ENCODE assay signal across 19 mouse cellular contexts in genomic region chr10:125937517-125938497, GRCm38 (mm10). TPM values are rescaled to one million over a fixed set of nuclear protein-coding genes. Genes with fewer than 3 reads are reported as not detected.
DNase-seq lines count a peak whose midpoint lies in the region; ATAC-seq and TF ChIP-seq lines count a peak whose summit lies in the region.
"Had no signal": no experiment of that assay in that cellular context is flagged by ENCODE, and none has a peak within 500 bp of the region (broad histone marks: within the 10 kb centered on the region; RNA-seq: fewer than 3 reads in every experiment).

No protein-coding gene starts in this region.

- H3K79me2 ChIP-seq in heart, adult 2 months (replicated peaks; ENCODE audit: control insufficient read depth, insufficient read depth, low read length), result no peaks in the 10 kb centered on the region

- WGBS in heart, embryonic 10.5 days, result 52% methylated on average over 11 of the region's 11 CpGs
- WGBS in heart, embryonic 11.5 days (ENCODE audit: insufficient replicate concordance), result 53% methylated on average over 11 of the region's 11 CpGs
- WGBS in midbrain, embryonic 11.5 days, result 81% methylated on average over 11 of the region's 11 CpGs
- WGBS in midbrain, postnatal 0 days, result 85% methylated on average over 11 of the region's 11 CpGs
- WGBS in heart, adult 2 months, result 50% methylated on average over 11 of the region's 11 CpGs

- no peak overlapping the region for H3K4me2 ChIP-seq in heart, embryonic 11.5 days
- no peak overlapping the region for H3K4me2 ChIP-seq in midbrain, embryonic 11.5 days
- H3K4me2 ChIP-seq in midbrain, postnatal 0 days (ENCODE audit: low read depth, low read length, poor library complexity, severe bottlenecking), result no peak overlapping the region
- H3K4me2 ChIP-seq: forebrain, embryonic 15.5 days; hindbrain, embryonic 12.5 days; liver, embryonic 12.5 days had no signal

- no peak for TF ChIP-seq EP300 in heart, adult 2 months (IDR thresholded peaks at IDR 0.05; ENCODE audit: insufficient read depth, low read depth, low read length)

- ATAC-seq in heart, embryonic 11.5 days (replicated peaks; ENCODE audit: insufficient number of reproducible peaks, low FRiP score, low TSS enrichment), result no peak
- ATAC-seq in midbrain, embryonic 11.5 days (ENCODE audit: low FRiP score), result no peak
- no peak for ATAC-seq in midbrain, postnatal 0 days (ENCODE audit: low FRiP score)
- ATAC-seq in megakaryocyte progenitor cell, adult 5-6 weeks (replicated peaks; ENCODE audit: poor library complexity), result peak; percentile 90
- ATAC-seq in erythroid progenitor cell, adult 5-6 weeks (replicated peaks; ENCODE audit: low FRiP score, poor library complexity, severe bottlenecking), result no peak
- ATAC-seq: forebrain, embryonic 15.5 days; liver, embryonic 12.5 days; Patski had no signal

- no peak overlapping the region for H3K27ac ChIP-seq in heart, embryonic 10.5 days
- no peak overlapping the region for H3K27ac ChIP-seq in heart, embryonic 11.5 days (ENCODE audit: low read depth, low read length)
- H3K27ac ChIP-seq in midbrain, embryonic 11.5 days (ENCODE audit: low read depth, low read length), result no peak overlapping the region
- no peak overlapping the region for H3K27ac ChIP-seq in midbrain, postnatal 0 days (ENCODE audit: low read depth, low read length)
- H3K27ac ChIP-seq in heart, adult 2 months, result no peak overlapping the region
- H3K27ac ChIP-seq: forebrain, embryonic 15.5 days; hindbrain, embryonic 12.5 days; liver, embryonic 12.5 days had no signal

- H3K4me1 ChIP-seq in heart, embryonic 10.5 days, result no peaks in the 10 kb centered on the region
- no peaks in the 10 kb centered on the region for H3K4me1 ChIP-seq in heart, embryonic 11.5 days (ENCODE audit: control insufficient read depth, insufficient read depth, low read length)
- H3K4me1 ChIP-seq in midbrain, embryonic 11.5 days (ENCODE audit: control insufficient read depth, insufficient read depth, low read length), result no peaks in the 10 kb centered on the region; the same call in 1 of the 2 replicates
- H3K4me1 ChIP-seq in midbrain, postnatal 0 days (ENCODE audit: insufficient read depth, low read length), result peaks cover under 1% of the 10 kb centered on the region; the same call in 1 of the 2 replicates
- H3K4me1 ChIP-seq in heart, adult 2 months (ENCODE audit: control insufficient read depth, insufficient read depth, low read length), result no peaks in the 10 kb centered on the region
- H3K4me1 ChIP-seq: liver, embryonic 12.5 days had no signal

- no peaks in the 10 kb centered on the region for H3K9me3 ChIP-seq in heart, embryonic 10.5 days
- no peaks in the 10 kb centered on the region for H3K9me3 ChIP-seq in heart, embryonic 11.5 days (replicated peaks; ENCODE audit: control insufficient read depth, low read length)
- no peaks in the 10 kb centered on the region for H3K9me3 ChIP-seq in midbrain, embryonic 11.5 days (ENCODE audit: control insufficient read depth, low read length)
- no peaks in the 10 kb centered on the region for H3K9me3 ChIP-seq in midbrain, postnatal 0 days (ENCODE audit: low read length)
- H3K9me3 ChIP-seq: forebrain, embryonic 15.5 days; hindbrain, embryonic 12.5 days; liver, embryonic 12.5 days had no signal

- intact Hi-C loops in heart, adult 2 months (cut with DNase I), result no loop called here

- TF ChIP-seq CTCF in midbrain, postnatal 0 days (IDR thresholded peaks at IDR 0.05), result no peak
- TF ChIP-seq CTCF in heart, adult 2 months (IDR thresholded peaks at IDR 0.05), result no peak

- TF ChIP-seq POLR2A in heart, adult 2 months (IDR thresholded peaks at IDR 0.05; ENCODE audit: insufficient read depth, low read depth, low read length), result no peak

- H3K27me3 ChIP-seq in heart, embryonic 10.5 days (ENCODE audit: insufficient read depth, poor library complexity, severe bottlenecking), result no peaks in the 10 kb centered on the region
- H3K27me3 ChIP-seq in heart, embryonic 11.5 days (ENCODE audit: control insufficient read depth, insufficient read depth, low read length), result 0 out of 2 replicates have a peak, but pooled peaks cover 3% of the 10 kb centered on the region
- no peaks in the 10 kb centered on the region for H3K27me3 ChIP-seq in midbrain, embryonic 11.5 days (ENCODE audit: control insufficient read depth, insufficient read depth, low read length)
- H3K27me3 ChIP-seq in midbrain, postnatal 0 days (ENCODE audit: insufficient read depth, low read length), result no peaks in the 10 kb centered on the region
- H3K27me3 ChIP-seq in heart, adult 2 months (ENCODE audit: control insufficient read depth, insufficient read depth, low read length), result no peaks in the 10 kb centered on the region
- H3K27me3 ChIP-seq: forebrain, embryonic 15.5 days; hindbrain, embryonic 12.5 days; liver, embryonic 12.5 days; Patski had no signal

- H3K9ac ChIP-seq in heart, embryonic 11.5 days (ENCODE audit: low read depth, low read length), result no peak overlapping the region
- H3K9ac ChIP-seq in midbrain, embryonic 11.5 days (ENCODE audit: low read length), result no peak overlapping the region
- H3K9ac ChIP-seq in midbrain, postnatal 0 days (replicated peaks; ENCODE audit: low read length, poor library complexity, severe bottlenecking), result no peak overlapping the region
- no peak overlapping the region for H3K9ac ChIP-seq in heart, adult 2 months (ENCODE audit: low read depth, low read length)
- H3K9ac ChIP-seq: forebrain, embryonic 15.5 days; hindbrain, embryonic 12.5 days; liver, embryonic 12.5 days had no signal

- no peak overlapping the region for H3K4me3 ChIP-seq in heart, embryonic 10.5 days
- H3K4me3 ChIP-seq in heart, embryonic 11.5 days (ENCODE audit: low read depth, low read length), result no peak overlapping the region
- H3K4me3 ChIP-seq in midbrain, embryonic 11.5 days (ENCODE audit: low read depth, low read length), result no peak overlapping the region
- no peak overlapping the region for H3K4me3 ChIP-seq in midbrain, postnatal 0 days (ENCODE audit: low read depth, low read length)
- no peak overlapping the region for H3K4me3 ChIP-seq in heart, adult 2 months
- H3K4me3 ChIP-seq: forebrain, embryonic 15.5 days; hindbrain, embryonic 12.5 days; liver, embryonic 12.5 days had no signal

- peak; percentile 43 for DNase-seq in heart, embryonic 10.5 days (ENCODE audit: low spot score)
- DNase-seq in midbrain, embryonic 11.5 days (ENCODE audit: low spot score, missing footprints), result peak; percentile 70
- DNase-seq in midbrain, postnatal 0 days (ENCODE audit: low spot score), result no peak
- DNase-seq in heart, adult 2 months, result no peak
- no peak for DNase-seq in ovary, postnatal 10 days (ENCODE audit: low spot score)
- DNase-seq: adrenal gland, postnatal 36 days; cerebellum, postnatal 25 days; kidney, adult 11 months; lung, postnatal 14 days; midbrain, embryonic 14.5 days; right cerebral cortex, postnatal 14 days; thymus, postnatal 14 days had no signal

- no peaks in the 10 kb centered on the region for H3K36me3 ChIP-seq in heart, embryonic 10.5 days
- H3K36me3 ChIP-seq in heart, embryonic 11.5 days (ENCODE audit: control insufficient read depth, insufficient read depth, low read length), result no peaks in the 10 kb centered on the region
- H3K36me3 ChIP-seq in midbrain, embryonic 11.5 days (ENCODE audit: control insufficient read depth, insufficient read depth, low read length), result no peaks in the 10 kb centered on the region
- H3K36me3 ChIP-seq in midbrain, postnatal 0 days (ENCODE audit: insufficient read depth, low read length), result no peaks in the 10 kb centered on the region
- H3K36me3 ChIP-seq in heart, adult 2 months (ENCODE audit: control insufficient read depth, insufficient read depth, low read length), result no peaks in the 10 kb centered on the region
- H3K36me3 ChIP-seq: forebrain, embryonic 15.5 days; hindbrain, embryonic 12.5 days; liver, embryonic 12.5 days had no signal

RNA-seq across cellular contexts. Expression of gene Lrig3, which starts 28.2 kb away (rescaled TPM):
- polyA plus RNA-seq in heart, embryonic 10.5 days (2016; fragmentation: Nextera tagmentation; extraction: Ambion mirVana), result 3.3 and 8.4 TPM in 2 replicates
- polyA plus RNA-seq in heart, embryonic 11.5 days (2014; fragmentation: Nextera tagmentation; extraction: Ambion mirVana), result 2.4 and 2.6 TPM in 2 replicates
- polyA plus RNA-seq in midbrain, embryonic 11.5 days (2014; fragmentation: Nextera tagmentation; extraction: Ambion mirVana), result 9.2 and 9.5 TPM in 2 replicates
- 5.8 and 7.5 TPM in 2 replicates for total RNA-seq in midbrain, postnatal 0 days (2014; rRNA removed)
- 1.6 and 2.3 TPM in 2 replicates for polyA plus RNA-seq in midbrain, postnatal 0 days (2015; fragmentation: Nextera tagmentation; extraction: Ambion mirVana)
- 0.61 and 1.8 TPM in 2 replicates for total RNA-seq in megakaryocyte progenitor cell, adult 5-6 weeks (2015)
- 1.4 and 2.4 TPM in 2 replicates for total RNA-seq in megakaryocyte progenitor cell, adult 5-6 weeks (2017)
- total RNA-seq in erythroid progenitor cell, adult 5-6 weeks (2015; ENCODE audit: low replicate concordance), result not detected in 2 replicates
- 0.39 TPM in 1 of 2 replicates, not detected in the other for total RNA-seq in erythroid progenitor cell, adult 5-6 weeks (2017; ENCODE audit: low replicate concordance)
- total RNA-seq in heart, adult 2 months (2021), result 1 to 10 TPM; 1.4 to 2.2 TPM
- 1.3 and 1.7 TPM in 2 replicates for polyA plus RNA-seq in heart, adult 2 months (2012; rRNA removed)

Comparison
In these comparisons a context has a peak if more than half of its experiments do, and no peak if none do; other contexts are left out.
1. DNase-seq: peak in heart, embryonic 10.5 days (single experiment) and midbrain, embryonic 11.5 days (single experiment); none in midbrain, postnatal 0 days (single experiment), heart, adult 2 months (0 of 2) and ovary, postnatal 10 days (single experiment).